Mouse (Mus musculus): ENCODE measurements around the gene Zfp853. TPM values are rescaled to one million over a fixed set of nuclear protein-coding genes. Genes with fewer than 3 reads are reported as not detected.

The Zfp853 gene
- polyA plus RNA-seq, 1 experiment from 2014 or later = not detected

- H3K36me3 ChIP-seq (ENCODE audit: control insufficient read depth, insufficient read depth) = peaks cover 7% of the 10 kb centered on the region
- no peak overlapping the region for H3K27ac ChIP-seq (ENCODE audit: low read length)
- whole genome bisulfite sequencing = 35% methylated on average over 18 of the region's 18 CpGs
- no peak overlapping the region for H3K9ac ChIP-seq (ENCODE audit: low read length)
- H3K4me1 ChIP-seq (ENCODE audit: control insufficient read depth, insufficient read depth, low read length) = peaks cover 11% of the 10 kb centered on the region
- no peaks in the 10 kb centered on the region for H3K9me3 ChIP-seq (replicated peaks; ENCODE audit: control insufficient read depth, low read length)
- H3K27me3 ChIP-seq (ENCODE audit: control insufficient read depth, insufficient read depth, low read length) = peaks cover 68% of the 10 kb centered on the region
- H3K4me3 ChIP-seq (ENCODE audit: low read length) = peak overlapping the region; percentile 48
- H3K4me2 ChIP-seq (ENCODE audit: low read depth, low read length) = peak overlapping the region; percentile 69; the same call in 1 of the 2 replicates
- no peak for ATAC-seq (replicated peaks; ENCODE audit: extremely low read depth, insufficient read depth, low FRiP score)
Observed at GRCm38 (mm10) chr5:143252791-143253185, 40.6 kb downstream of the Zfp853 start.

GRCm38 (mm10) chr5:143252039-143252438 is 41.4 kb downstream of the Zfp853 start:
- no peaks in the 10 kb centered on the region for H3K9me3 ChIP-seq (replicated peaks; ENCODE audit: control insufficient read depth, low read length)
- H3K4me3 ChIP-seq (ENCODE audit: low read length) = no peak overlapping the region
- H3K27ac ChIP-seq (ENCODE audit: low read length) = no peak overlapping the region
- H3K36me3 ChIP-seq (ENCODE audit: control insufficient read depth, insufficient read depth) = peaks cover 12% of the 10 kb centered on the region
- 70% methylated on average over 6 of the region's 6 CpGs for WGBS
- ATAC-seq (replicated peaks; ENCODE audit: extremely low read depth, insufficient read depth, low FRiP score) = no peak
- H3K9ac ChIP-seq (ENCODE audit: low read length) = no peak overlapping the region
- H3K4me2 ChIP-seq (ENCODE audit: low read depth, low read length) = no peak overlapping the region
- H3K4me1 ChIP-seq (ENCODE audit: control insufficient read depth, insufficient read depth, low read length) = peaks cover 11% of the 10 kb centered on the region
- H3K27me3 ChIP-seq (ENCODE audit: control insufficient read depth, insufficient read depth, low read length) = peaks cover 62% of the 10 kb centered on the region

GRCm38 (mm10) chr5:143244926-143245325 is 48.5 kb downstream of the Zfp853 start:
- H3K4me1 ChIP-seq (ENCODE audit: control insufficient read depth, insufficient read depth, low read length) = no peaks in the 10 kb centered on the region
- H3K9me3 ChIP-seq (replicated peaks; ENCODE audit: control insufficient read depth, low read length) = peaks cover 8% of the 10 kb centered on the region; the same call in 1 of the 2 replicates
- H3K27ac ChIP-seq (ENCODE audit: low read length) = no peak overlapping the region
- peaks cover 78% of the 10 kb centered on the region for H3K36me3 ChIP-seq (ENCODE audit: control insufficient read depth, insufficient read depth)
- no peak overlapping the region for H3K9ac ChIP-seq (ENCODE audit: low read length)
- H3K4me3 ChIP-seq (ENCODE audit: low read length) = no peak overlapping the region
- no peak for ATAC-seq (replicated peaks; ENCODE audit: extremely low read depth, insufficient read depth, low FRiP score)
- no peaks in the 10 kb centered on the region for H3K27me3 ChIP-seq (ENCODE audit: control insufficient read depth, insufficient read depth, low read length)
- no peak overlapping the region for H3K4me2 ChIP-seq (ENCODE audit: low read depth, low read length)
- WGBS = 95% methylated on average over 26 of the region's 26 CpGs

Other genes with a start within 250 kb of the Zfp853 start
- gene Rnf216, start 180.6 kb downstream of the Zfp853 start, polyA plus RNA-seq (2015; fragmentation: Nextera tagmentation; extraction: Ambion mirVana) = 22.7 and 24.7 TPM in 2 replicates
- not detected in 2 replicates for gene Olfr718-ps1, start 146.0 kb downstream of the Zfp853 start, polyA plus RNA-seq (2015; fragmentation: Nextera tagmentation; extraction: Ambion mirVana)
- gene Rbak, start 112.8 kb downstream of the Zfp853 start, polyA plus RNA-seq (2015; fragmentation: Nextera tagmentation; extraction: Ambion mirVana) = 7.5 TPM in 2 replicates
- gene Spdye4b, start 112.6 kb downstream of the Zfp853 start, polyA plus RNA-seq (2015; fragmentation: Nextera tagmentation; extraction: Ambion mirVana) = not detected in 2 replicates
- not detected in 2 replicates for gene Spdye4a, start 66.7 kb downstream of the Zfp853 start, polyA plus RNA-seq (2015; fragmentation: Nextera tagmentation; extraction: Ambion mirVana)
- gene Zfp12, start 58.5 kb downstream of the Zfp853 start, polyA plus RNA-seq (2015; fragmentation: Nextera tagmentation; extraction: Ambion mirVana) = 7.5 and 7.8 TPM in 2 replicates
- gene Zfp316, start 23.6 kb downstream of the Zfp853 start, polyA plus RNA-seq (2015; fragmentation: Nextera tagmentation; extraction: Ambion mirVana) = 1.5 and 1.9 TPM in 2 replicates
- 24.0 TPM in 2 replicates for gene E130309D02Rik, start 21.7 kb upstream of the Zfp853 start, polyA plus RNA-seq (2015; fragmentation: Nextera tagmentation; extraction: Ambion mirVana)
- gene Zdhhc4, start 35.6 kb upstream of the Zfp853 start, polyA plus RNA-seq (2015; fragmentation: Nextera tagmentation; extraction: Ambion mirVana) = 57.0 and 58.7 TPM in 2 replicates
- gene Grid2ip, start 63.7 kb upstream of the Zfp853 start, polyA plus RNA-seq (2015; fragmentation: Nextera tagmentation; extraction: Ambion mirVana) = 0.08 TPM in 1 of 2 replicates, not detected in the other
- gene Kdelr2, start 110.2 kb upstream of the Zfp853 start, polyA plus RNA-seq (2015; fragmentation: Nextera tagmentation; extraction: Ambion mirVana) = 194 and 203 TPM in 2 replicates
- 8.9 and 9.3 TPM in 2 replicates for gene Daglb, start 171.0 kb upstream of the Zfp853 start, polyA plus RNA-seq (2015; fragmentation: Nextera tagmentation; extraction: Ambion mirVana)
- 340 and 342 TPM in 2 replicates for gene Rac1, start 234.4 kb upstream of the Zfp853 start, polyA plus RNA-seq (2015; fragmentation: Nextera tagmentation; extraction: Ambion mirVana)